Mouse (Mus musculus) MEL (cell line): Measurements from ENCODE around the gene Gm21789. TPM values are rescaled to one million over a fixed set of nuclear protein-coding genes. Genes with fewer than 3 reads are reported as not detected.
"Not testable (repeated sequence)": the region's sequence is repeated elsewhere in the genome, so short reads cannot be mapped to it uniquely, and the experiment has no call there.

Source experiments
- DNase-seq: peaks from one replicate; pipeline ENCODE4 v3.0.0; 2011; ENCODE audit warnings: low read depth, low spot score
- H3K27ac ChIP-seq: 2 replicates; pipeline ENCODE4 v1.5.1; 2012; ENCODE audit warnings: low read depth, mild to moderate bottlenecking, control low read depth, low read length, moderate library complexity; ENCODE audit not compliant: control insufficient read depth
- H3K27me3 ChIP-seq, 2 experiments: fragments of 150-350 bp in 1 of 2; sonication (generic) in 1 of 2; 2 replicates each; pipeline ENCODE4 v1.6.1; 2012; ENCODE audit warnings: low read length in 2 of 2, mild to moderate bottlenecking in 2 of 2, improper control_type of control experiment in 1 of 2, moderate library complexity in 1 of 2; ENCODE audit not compliant: insufficient read depth in 2 of 2, control insufficient read depth in 1 of 2
- H3K36me3 ChIP-seq, 2 experiments: 2 replicates each; pipeline ENCODE4 v1.6.1; 2012 to 2014; ENCODE audit warnings: low read length in 2 of 2, improper control_type of control experiment in 1 of 2, inconsistent platforms in 1 of 2, mild to moderate bottlenecking in 1 of 2; ENCODE audit not compliant: insufficient read depth in 2 of 2, control insufficient read depth in 1 of 2
- H3K4me1 ChIP-seq, 2 experiments: fragments of 150-350 bp in 1 of 2; sonication (generic) in 1 of 2; 2 replicates each; pipeline ENCODE4 v1.6.1; 2012; ENCODE audit warnings: low read length in 2 of 2, improper control_type of control experiment in 1 of 2, mild to moderate bottlenecking in 1 of 2; ENCODE audit not compliant: insufficient read depth in 2 of 2, control insufficient read depth in 1 of 2
- H3K4me3 ChIP-seq, 2 experiments: fragments of 150-350 bp in 1 of 2; sonication (generic) in 1 of 2; 2 replicates each; pipeline ENCODE4 v1.5.1; 2012; ENCODE audit warnings: low read depth in 2 of 2, low read length in 2 of 2, mild to moderate bottlenecking in 2 of 2, moderate library complexity in 2 of 2, control low read depth in 1 of 2, improper control_type of control experiment in 1 of 2; ENCODE audit not compliant: control insufficient read depth in 1 of 2, insufficient read depth in 1 of 2
- H3K79me2 ChIP-seq: 2 replicates; pipeline ENCODE4 v1.6.1; 2012; ENCODE audit warnings: mild to moderate bottlenecking, low read length, moderate library complexity; ENCODE audit not compliant: control insufficient read depth, poor library complexity, insufficient read depth
- H3K9ac ChIP-seq: 2 replicates; pipeline ENCODE4 v1.6.1; 2012; ENCODE audit warnings: low read depth, mild to moderate bottlenecking, control low read depth, low read length, moderate library complexity; ENCODE audit not compliant: control insufficient read depth, poor library complexity, severe bottlenecking
- H3K9me3 ChIP-seq: fragments of 150-350 bp; sonication (generic); replicated peaks from 2 replicates; pipeline ENCODE4 v1.6.1; 2012; ENCODE audit warnings: mild to moderate bottlenecking, low read length, improper control_type of control experiment, moderate library complexity; ENCODE audit not compliant: insufficient read depth
- polyA plus RNA-seq, 2 experiments: library from polyadenylated mRNA; stranded (reverse) in 1 of 2; unstranded in 1 of 2; fragments of >175 nt in 1 of 2; fragments of >200 nt in 1 of 2; gene quantifications; 2 replicates each; pipeline versions ENCODE4 v1.2.1 to v1.2.4; 2012; ENCODE audit warnings: low replicate concordance in 2 of 2, low read depth in 1 of 2; ENCODE audit not compliant: insufficient read length in 2 of 2, insufficient read depth in 1 of 2, missing spikeins in 1 of 2
- total RNA-seq: library from RNA; depleted of rRNA; stranded (reverse); fragments of 300-350 nt; gene quantifications from 2 replicates; pipeline ENCODE4 v1.2.3, GENCODE M21; 2012; rRNA removed

Gene Gm21789
- total RNA-seq (not detected in 2 replicates), polyA plus RNA-seq (not detected)

DNA sequence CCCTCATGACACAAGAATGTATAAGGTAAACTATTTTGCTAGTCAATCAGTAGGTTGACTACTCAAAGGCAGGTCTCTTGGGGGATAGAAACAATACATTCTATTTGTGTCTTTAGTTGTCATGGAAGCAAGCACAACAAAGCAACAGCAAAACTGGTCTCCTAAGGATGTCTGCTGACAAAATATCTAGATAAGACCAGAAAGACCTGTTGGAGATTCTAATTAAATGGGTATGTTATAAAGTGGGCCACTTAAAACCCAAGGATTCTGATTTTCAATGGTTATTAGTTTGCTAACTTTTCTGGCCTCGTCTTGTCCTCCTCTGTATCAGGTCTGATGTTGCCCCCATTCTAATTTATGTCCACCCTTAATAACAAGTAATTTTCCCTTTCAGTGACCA lies at the start of gene Gm21789:
Gene Gm21789 (plus strand): TSS at position 301 of the 400 bp plus-strand sequence.
- not testable (repeated sequence) for H3K27me3 ChIP-seq, H3K4me3 ChIP-seq, DNase-seq, H3K79me2 ChIP-seq, H3K4me1 ChIP-seq, H3K9ac ChIP-seq, H3K27ac ChIP-seq, H3K9me3 ChIP-seq, H3K36me3 ChIP-seq

DNA sequence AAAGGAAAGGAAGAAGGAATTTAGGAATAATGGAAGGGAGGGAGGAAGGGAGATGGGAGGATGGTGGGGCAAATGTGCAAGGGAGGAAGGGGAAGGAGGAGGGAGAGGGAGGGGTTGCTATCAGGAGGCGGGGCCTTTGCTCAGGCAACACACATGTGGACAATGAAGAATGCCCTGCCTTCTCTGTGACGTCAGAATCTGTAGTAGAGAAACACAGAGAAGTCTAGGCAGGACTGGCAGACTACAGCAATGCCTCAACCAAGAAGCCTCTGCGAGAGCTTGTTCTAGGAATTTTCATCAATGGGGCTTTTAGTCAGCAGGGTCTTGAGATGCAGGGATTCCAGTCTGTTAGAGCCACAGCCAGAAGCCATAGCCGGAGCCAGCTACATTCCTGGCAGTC lies 47.2 kb upstream of the Gm21789 start, which contains the start of gene Btbd35f30:
Gene Btbd35f30 (plus strand): TSS at position 301 of the 400 bp plus-strand sequence.
- not testable (repeated sequence) for DNase-seq, H3K27ac ChIP-seq, H3K4me3 ChIP-seq, H3K9me3 ChIP-seq, H3K9ac ChIP-seq, H3K36me3 ChIP-seq, H3K79me2 ChIP-seq, H3K4me1 ChIP-seq, H3K27me3 ChIP-seq

DNA sequence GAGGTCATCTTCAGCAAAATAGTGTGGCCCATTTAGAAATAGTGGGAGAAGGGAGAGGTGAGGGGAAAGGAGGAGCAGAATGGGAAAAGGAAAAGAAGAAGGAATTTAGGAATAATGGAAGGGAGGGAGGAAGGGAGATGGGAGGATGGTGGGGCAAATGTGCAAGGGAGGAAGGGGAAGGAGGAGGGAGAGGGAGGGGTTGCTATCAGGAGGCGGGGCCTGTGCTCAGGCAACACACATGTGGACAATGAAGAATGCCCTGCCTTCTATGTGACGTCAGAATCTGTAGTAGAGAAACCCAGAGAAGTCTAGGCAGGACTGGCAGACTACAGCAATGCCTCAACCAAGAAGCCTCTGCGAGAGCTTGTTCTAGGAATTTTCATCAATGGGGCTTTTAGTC lies 32.0 kb downstream of the Gm21789 start, which contains the start of gene Btbd35f5:
Gene Btbd35f5 (plus strand): TSS at position 301 of the 400 bp plus-strand sequence.
- not testable (repeated sequence) for H3K27me3 ChIP-seq, H3K79me2 ChIP-seq, H3K36me3 ChIP-seq, H3K4me3 ChIP-seq, H3K9ac ChIP-seq, H3K9me3 ChIP-seq, DNase-seq, H3K27ac ChIP-seq, H3K4me1 ChIP-seq

Other genes starting within 250 kb of the Gm21789 start
- not detected in 2 replicates for gene Btbd35f21, start 215.7 kb upstream of the Gm21789 start, total RNA-seq
- gene Btbd35f21, start 215.7 kb upstream of the Gm21789 start, polyA plus RNA-seq = not detected
- gene Btbd35f30, start 47.1 kb upstream of the Gm21789 start, total RNA-seq = not detected in 2 replicates
- not detected for gene Btbd35f30, start 47.1 kb upstream of the Gm21789 start, polyA plus RNA-seq
- not detected in 2 replicates for gene Btbd35f5, start 32.1 kb downstream of the Gm21789 start, total RNA-seq
- not detected for gene Btbd35f5, start 32.1 kb downstream of the Gm21789 start, polyA plus RNA-seq